Mouse (Mus musculus): ENCODE results near the gene Spert. TPM values are rescaled to one million over a fixed set of nuclear protein-coding genes. Genes with fewer than 3 reads are reported as not detected.

Spert gene
- total RNA-seq, 2 experiments from 2014 or later = not detected

Other genes with a start within 250 kb of the Spert start
- gene Siah3, start 137.1 kb downstream of the Spert start, total RNA-seq (2015; ENCODE audit: low replicate concordance) = not detected in 2 replicates
- not detected in 2 replicates for gene Siah3, start 137.1 kb downstream of the Spert start, total RNA-seq (2017; ENCODE audit: low replicate concordance)
- gene Erich6b, start 49.1 kb upstream of the Spert start, total RNA-seq (2015; ENCODE audit: low replicate concordance) = not detected in 2 replicates
- gene Erich6b, start 49.1 kb upstream of the Spert start, total RNA-seq (2017; ENCODE audit: low replicate concordance) = not detected in 2 replicates
- gene Cog3, start 161.4 kb upstream of the Spert start, total RNA-seq (2015; ENCODE audit: low replicate concordance) = 5.9 and 6.0 TPM in 2 replicates
- gene Cog3, start 161.4 kb upstream of the Spert start, total RNA-seq (2017; ENCODE audit: low replicate concordance) = 11.9 and 14.2 TPM in 2 replicates
- gene Slc25a30, start 193.9 kb upstream of the Spert start, total RNA-seq (2015; ENCODE audit: low replicate concordance) = 8.2 and 13.3 TPM in 2 replicates
- gene Slc25a30, start 193.9 kb upstream of the Spert start, total RNA-seq (2017; ENCODE audit: low replicate concordance) = 3.4 and 7.0 TPM in 2 replicates